In genomic region chr7:27526039-27526827, GRCm38 (mm10) we compare ENCODE assay signal across 8 mouse cellular contexts. TPM values are rescaled to one million over a fixed set of nuclear protein-coding genes. Genes with fewer than 3 reads are reported as not detected.
DNase-seq lines count a peak whose midpoint lies in the region; ATAC-seq and TF ChIP-seq lines count a peak whose summit lies in the region.

No protein-coding gene starts in this region.

- no peak overlapping the region for H3K9ac ChIP-seq in intestine, postnatal 0 days (ENCODE audit: low read depth, low read length)
- no peak overlapping the region for H3K9ac ChIP-seq in midbrain, embryonic 12.5 days (replicated peaks)

- no peaks in the 10 kb centered on the region for H3K27me3 ChIP-seq in intestine, postnatal 0 days (replicated peaks; ENCODE audit: control insufficient read depth, insufficient read depth, low read length)
- no peaks in the 10 kb centered on the region for H3K27me3 ChIP-seq in midbrain, embryonic 12.5 days

- no peak overlapping the region for H3K4me3 ChIP-seq in cortical plate, adult 2 months (ENCODE audit: insufficient read depth, low read length)
- H3K4me3 ChIP-seq in intestine, postnatal 0 days (ENCODE audit: low read depth, low read length) = no peak overlapping the region
- H3K4me3 ChIP-seq in midbrain, embryonic 12.5 days = no peak overlapping the region

- H3K4me1 ChIP-seq in cortical plate, adult 2 months (ENCODE audit: control insufficient read depth, insufficient read depth, low read length) = 0 out of 2 replicates have a peak, but pooled peaks cover 1% of the 10 kb centered on the region
- H3K4me1 ChIP-seq in intestine, postnatal 0 days (replicated peaks; ENCODE audit: control insufficient read depth, insufficient read depth, low read length) = no peaks in the 10 kb centered on the region
- H3K4me1 ChIP-seq in midbrain, embryonic 12.5 days = no peaks in the 10 kb centered on the region

- intact Hi-C loops in left cerebral cortex, postnatal 4 days (cut with DNase I) = no loop called here

- H3K27ac ChIP-seq in cortical plate, adult 2 months (ENCODE audit: insufficient read depth, low read length) = no peak overlapping the region
- no peak overlapping the region for H3K27ac ChIP-seq in intestine, postnatal 0 days (ENCODE audit: low read depth, low read length)
- H3K27ac ChIP-seq in midbrain, embryonic 12.5 days (replicated peaks) = no peak overlapping the region

- peaks cover 10% of the 10 kb centered on the region; the same call in 1 of the 2 replicates for H3K36me3 ChIP-seq in intestine, postnatal 0 days (ENCODE audit: control insufficient read depth, insufficient read depth)
- H3K36me3 ChIP-seq in midbrain, embryonic 12.5 days = peaks cover 13% of the 10 kb centered on the region

- no peaks in the 10 kb centered on the region for H3K9me3 ChIP-seq in intestine, postnatal 0 days (ENCODE audit: control insufficient read depth)
- no peaks in the 10 kb centered on the region for H3K9me3 ChIP-seq in midbrain, embryonic 12.5 days

- WGBS in intestine, postnatal 0 days = 16% methylated on average over 10 of the region's 10 CpGs
- 23% methylated on average over 10 of the region's 10 CpGs for WGBS in midbrain, embryonic 12.5 days

- DNase-seq in ovary, postnatal 10 days (ENCODE audit: low spot score) = peak; percentile 41
- no peak for DNase-seq in ovary, adult 18-20 months (ENCODE audit: low spot score)
- DNase-seq in heart, adult 11 months = peak; percentile 94
- peak; percentile 79 for DNase-seq in left cerebral cortex, postnatal 4 days
- DNase-seq in spleen, adult 18-20 months = peak; percentile 32 to 76

- TF ChIP-seq POLR2A in cortical plate, adult 2 months (IDR thresholded peaks at IDR 0.05; ENCODE audit: extremely low read depth, insufficient read depth, low read length) = no peak

- ATAC-seq in intestine, postnatal 0 days = peak; percentile 68
- ATAC-seq in midbrain, embryonic 12.5 days (ENCODE audit: low FRiP score, low read depth) = peak; percentile 52; the same call in 1 of the 2 replicates

- peak; percentile 88 for TF ChIP-seq CTCF in cortical plate, adult 2 months (IDR thresholded peaks at IDR 0.05; ENCODE audit: extremely low read depth, insufficient read depth, low read length)
- peak; percentile 95 for TF ChIP-seq CTCF in intestine, postnatal 0 days (IDR thresholded peaks at IDR 0.05; ENCODE audit: low read depth)

- no peak overlapping the region for H3K4me2 ChIP-seq in intestine, postnatal 0 days (replicated peaks; ENCODE audit: low read depth)
- no peak overlapping the region for H3K4me2 ChIP-seq in midbrain, embryonic 12.5 days (replicated peaks)

RNA-seq across cellular contexts. Expression of gene Hipk4, which starts 3.2 kb away (rescaled TPM):
- 0.21 and 0.25 TPM in 2 replicates for polyA plus RNA-seq in cortical plate, adult 2 months (2012; rRNA removed)
- 0.10 and 0.24 TPM in 2 replicates for polyA plus RNA-seq in intestine, postnatal 0 days (2015; fragmentation: Nextera tagmentation; extraction: Ambion mirVana)
- 1 to 10 TPM in 1 of 2 experiments, under 1 TPM in 1; 0.40 to 1.1 TPM for total RNA-seq in left cerebral cortex, postnatal 4 days (2021)
- polyA plus RNA-seq in midbrain, embryonic 12.5 days (2016; fragmentation: Nextera tagmentation; extraction: Ambion mirVana) = 0.38 and 0.45 TPM in 2 replicates

RNA-seq across cellular contexts. Expression of gene Pld3, which starts 26.8 kb away (rescaled TPM):
- 1,185 and 1,204 TPM in 2 replicates for polyA plus RNA-seq in cortical plate, adult 2 months (2012; rRNA removed)
- polyA plus RNA-seq in intestine, postnatal 0 days (2015; fragmentation: Nextera tagmentation; extraction: Ambion mirVana) = 45.8 and 48.7 TPM in 2 replicates
- total RNA-seq in left cerebral cortex, postnatal 4 days (2021) = 100 to 1,000 TPM; 175 to 222 TPM
- 69.9 and 71.6 TPM in 2 replicates for polyA plus RNA-seq in midbrain, embryonic 12.5 days (2016; fragmentation: Nextera tagmentation; extraction: Ambion mirVana)

RNA-seq across cellular contexts. Expression of gene 2310022A10Rik, which starts 26.8 kb away (rescaled TPM):
- polyA plus RNA-seq in cortical plate, adult 2 months (2012; rRNA removed) = 32.7 and 33.8 TPM in 2 replicates
- polyA plus RNA-seq in intestine, postnatal 0 days (2015; fragmentation: Nextera tagmentation; extraction: Ambion mirVana) = 9.0 and 10.2 TPM in 2 replicates
- 10 to 100 TPM; 27.4 to 33.1 TPM for total RNA-seq in left cerebral cortex, postnatal 4 days (2021)
- polyA plus RNA-seq in midbrain, embryonic 12.5 days (2016; fragmentation: Nextera tagmentation; extraction: Ambion mirVana) = 37.2 and 37.4 TPM in 2 replicates

RNA-seq across cellular contexts. Expression of gene Prx, which starts 27.1 kb away (rescaled TPM):
- polyA plus RNA-seq in cortical plate, adult 2 months (2012; rRNA removed) = 0.29 and 0.47 TPM in 2 replicates
- 1.3 and 1.4 TPM in 2 replicates for polyA plus RNA-seq in intestine, postnatal 0 days (2015; fragmentation: Nextera tagmentation; extraction: Ambion mirVana)
- 1 to 10 TPM; 2.6 to 2.7 TPM for total RNA-seq in left cerebral cortex, postnatal 4 days (2021)
- polyA plus RNA-seq in midbrain, embryonic 12.5 days (2016; fragmentation: Nextera tagmentation; extraction: Ambion mirVana) = 2.5 and 3.1 TPM in 2 replicates

RNA-seq across cellular contexts. Expression of gene Sertad1, which starts 39.5 kb away (rescaled TPM):
- polyA plus RNA-seq in cortical plate, adult 2 months (2012; rRNA removed) = 15.7 and 19.3 TPM in 2 replicates
- polyA plus RNA-seq in intestine, postnatal 0 days (2015; fragmentation: Nextera tagmentation; extraction: Ambion mirVana) = 42.7 and 43.1 TPM in 2 replicates
- 1 to 10 TPM; 3.3 to 3.5 TPM for total RNA-seq in left cerebral cortex, postnatal 4 days (2021)
- polyA plus RNA-seq in midbrain, embryonic 12.5 days (2016; fragmentation: Nextera tagmentation; extraction: Ambion mirVana) = 11.6 and 14.4 TPM in 2 replicates

Comparison
In these comparisons a context has a peak if more than half of its experiments do, and no peak if none do; other contexts are left out.
1. RNA of gene Pld3, which starts 26.8 kb away (polyA plus RNA-seq): 1,185 to 1,204 TPM in cortical plate, adult 2 months; 69.9 to 71.6 TPM in midbrain, embryonic 12.5 days and 45.8 to 48.7 TPM in intestine, postnatal 0 days; every median in the first group is over 10 times any median in the second.